Mouse (Mus musculus) hindbrain, postnatal 0 days (tissue): ENCODE measurements at regions not wholly inside any gene's neighbourhood (a gene's known extent, or its start where the extent isn't known, plus 50 kb on each side); places are given as distances from the start of the nearest gene placed in this dataset.

Source experiments
- ATAC-seq: fragments of 200-750 bp; cut with Nextera tagmentation; 2 replicates; pipeline ENCODE4 v1.8.0; 2017; ENCODE audit warnings: mild to moderate bottlenecking, moderate TSS enrichment, moderate library complexity
- DNase-seq: peaks from one replicate; pipeline ENCODE4 v3.0.0-alpha.2; 2015; ENCODE audit warnings: low spot score
- H3K27ac ChIP-seq: fragments of 300-500 bp; sonication (generic); 2 replicates; pipeline ENCODE4 v1.5.1; 2014; ENCODE audit warnings: mild to moderate bottlenecking
- H3K27me3 ChIP-seq: fragments of 300-500 bp; sonication (generic); 2 replicates; pipeline ENCODE4 v1.6.1; 2014; ENCODE audit warnings: low read length, mixed read lengths; ENCODE audit not compliant: insufficient read depth
- H3K36me3 ChIP-seq: fragments of 300-500 bp; sonication (generic); 2 replicates; pipeline ENCODE4 v1.6.1; 2014; ENCODE audit warnings: low read length, mixed read lengths; ENCODE audit not compliant: insufficient read depth
- H3K4me1 ChIP-seq: fragments of 300-500 bp; sonication (generic); 2 replicates; pipeline ENCODE4 v1.6.1; 2014; ENCODE audit warnings: antibody characterized with exemption, low read length, mixed read lengths; ENCODE audit not compliant: insufficient read depth
- H3K4me2 ChIP-seq: fragments of 300-500 bp; sonication (generic); 2 replicates; pipeline ENCODE4 v1.6.1; 2014; ENCODE audit warnings: low read depth, mild to moderate bottlenecking, low read length, moderate library complexity, mixed read lengths
- H3K4me3 ChIP-seq: fragments of 300-500 bp; sonication (generic); 2 replicates; pipeline ENCODE4 v1.5.1; 2014; ENCODE audit warnings: low read length
- H3K9ac ChIP-seq: fragments of 300-500 bp; sonication (generic); replicated peaks from 2 replicates; pipeline ENCODE4 v1.6.1; 2014; ENCODE audit warnings: mild to moderate bottlenecking, low read length, moderate library complexity, mixed read lengths
- H3K9me3 ChIP-seq: fragments of 300-500 bp; sonication (generic); 2 replicates; pipeline ENCODE4 v1.6.1; 2016; ENCODE audit warnings: low read length, mixed read lengths
- CTCF ChIP-seq: IDR thresholded peaks from 2 replicates; pipeline ENCODE4 v1.5.1; 2016; ENCODE audit warnings: antibody characterized with exemption, control low read depth, low read depth
- WGBS: fragments of 180-500 bp; shearing (Covaris S2); extraction: QIAGEN DNeasy Blood & Tissue Kit; methylation state at CpG from one replicate; pipeline ENCODE4 v1.1.7; 2014; 5-methylcytosine and 5-hydroxymethylcytosine counted together

DNA sequence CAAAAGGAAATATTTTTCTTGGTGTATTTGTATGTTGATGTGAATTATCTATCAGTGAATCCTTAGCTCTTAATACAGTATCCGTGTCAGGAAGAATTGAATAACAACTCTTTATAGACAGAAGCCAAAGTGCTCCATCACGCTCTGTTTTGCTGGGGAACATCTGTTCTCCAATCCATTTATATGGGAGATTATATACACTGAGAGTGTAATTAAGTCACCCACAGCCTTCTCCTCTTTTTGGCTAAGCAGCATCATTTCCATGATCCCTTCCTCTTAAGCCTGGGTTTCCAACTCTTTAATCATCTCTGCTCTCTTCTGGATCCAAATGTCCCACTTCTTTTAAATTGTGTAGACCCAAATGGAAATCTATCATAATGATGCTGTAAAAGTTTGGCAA, 133.6 kb downstream of the Ahr start:
- Histone ChIP-seq H3K4me1 (no peaks in the 10 kb centered on the region), H3K9me3 (no peaks in the 10 kb centered on the region), H3K9ac (no peak overlapping the region), H3K4me3 (no peak overlapping the region), H3K27me3 (no peaks in the 10 kb centered on the region), H3K4me2 (no peak overlapping the region), H3K36me3 (no peaks in the 10 kb centered on the region), H3K27ac (no peak overlapping the region)
- WGBS: 68% methylated on average over 2 of the region's 2 CpGs
- no peak for ATAC-seq
- TF ChIP-seq CTCF: no peak
- no peak for DNase-seq

DNA sequence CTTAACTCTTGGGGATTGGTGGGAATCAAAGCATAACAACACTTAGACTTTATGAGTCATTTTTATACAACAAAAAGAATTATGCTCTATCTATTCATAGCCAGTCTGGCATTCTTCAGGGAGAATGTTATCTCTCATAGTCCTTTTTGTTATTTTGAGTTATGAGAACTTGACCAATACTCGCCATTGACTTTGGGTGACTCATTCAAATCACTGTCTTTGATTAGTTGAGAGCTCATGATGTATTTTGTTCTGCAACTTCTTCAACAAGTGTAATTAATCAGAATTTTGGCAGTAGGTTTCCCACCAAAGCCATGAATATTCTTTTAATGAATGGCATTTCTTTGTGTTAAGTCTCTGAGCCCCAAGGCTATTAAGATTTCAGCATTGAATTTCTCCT, 139.6 kb downstream of the Ahr start:
- Histone ChIP-seq H3K27ac (no peak overlapping the region), H3K36me3 (no peaks in the 10 kb centered on the region), H3K4me1 (no peaks in the 10 kb centered on the region), H3K27me3 (no peaks in the 10 kb centered on the region), H3K4me3 (no peak overlapping the region), H3K9me3 (no peaks in the 10 kb centered on the region), H3K9ac (no peak overlapping the region), H3K4me2 (no peak overlapping the region)
- ATAC-seq: no peak
- no peak for DNase-seq
- 78% methylated on average over 1 of the region's 1 CpGs for WGBS
- TF ChIP-seq CTCF: no peak

DNA sequence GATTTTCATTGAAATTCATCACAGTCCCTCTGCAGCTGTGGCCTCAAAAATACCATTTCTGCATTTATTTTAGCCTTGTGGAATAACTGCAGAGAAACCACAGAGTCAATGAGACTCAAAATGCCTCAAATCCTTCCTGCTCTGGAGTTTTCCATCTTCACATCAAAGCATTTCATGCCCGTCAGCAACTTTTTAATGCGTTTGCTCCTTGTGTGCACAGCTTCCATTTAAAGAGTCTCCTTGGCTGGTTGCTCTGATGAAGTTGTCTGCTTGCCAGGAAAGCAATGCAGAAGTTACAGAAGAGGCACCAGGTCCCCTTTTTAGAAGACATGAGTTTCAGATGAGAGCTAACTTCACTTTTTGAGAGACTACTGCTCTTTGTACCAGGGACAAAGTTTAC, 142.7 kb downstream of the Ahr start:
- Histone ChIP-seq H3K4me3 (no peak overlapping the region), H3K27ac (no peak overlapping the region), H3K9ac (no peak overlapping the region), H3K4me2 (no peak overlapping the region), H3K4me1 (no peaks in the 10 kb centered on the region), H3K36me3 (no peaks in the 10 kb centered on the region), H3K27me3 (no peaks in the 10 kb centered on the region), H3K9me3 (no peaks in the 10 kb centered on the region)
- TF ChIP-seq CTCF: no peak
- ATAC-seq (no peak), DNase-seq (peak; percentile 27)
- 32% methylated on average over 2 of the region's 2 CpGs for WGBS

DNA sequence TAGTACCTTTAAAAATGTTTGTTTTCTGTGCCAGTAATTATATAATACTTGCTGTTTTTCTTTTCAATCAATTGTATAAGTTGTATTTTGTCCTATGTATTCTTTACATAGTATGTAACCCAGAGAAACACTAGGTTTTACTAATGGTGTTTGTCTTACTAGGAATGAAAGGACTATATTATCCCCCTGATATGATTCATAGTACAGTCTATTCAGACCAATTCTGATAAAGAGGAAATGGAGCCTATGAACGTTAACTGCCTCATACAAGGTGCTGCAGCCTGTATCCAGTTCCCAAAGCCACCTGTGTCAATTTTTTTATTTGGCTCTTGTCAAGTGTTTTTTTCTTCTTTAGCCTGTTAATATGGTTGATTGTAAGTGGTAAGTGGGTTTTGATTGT, 144.6 kb downstream of the Ahr start:
- DNase-seq (no peak), ATAC-seq (no peak)
- Histone ChIP-seq H3K27ac (no peak overlapping the region), H3K4me2 (no peak overlapping the region), H3K36me3 (no peaks in the 10 kb centered on the region), H3K4me3 (no peak overlapping the region), H3K4me1 (no peaks in the 10 kb centered on the region), H3K9ac (no peak overlapping the region), H3K27me3 (no peaks in the 10 kb centered on the region), H3K9me3 (no peaks in the 10 kb centered on the region)
- 89% methylated on average over 1 of the region's 1 CpGs for WGBS
- no peak for TF ChIP-seq CTCF

DNA sequence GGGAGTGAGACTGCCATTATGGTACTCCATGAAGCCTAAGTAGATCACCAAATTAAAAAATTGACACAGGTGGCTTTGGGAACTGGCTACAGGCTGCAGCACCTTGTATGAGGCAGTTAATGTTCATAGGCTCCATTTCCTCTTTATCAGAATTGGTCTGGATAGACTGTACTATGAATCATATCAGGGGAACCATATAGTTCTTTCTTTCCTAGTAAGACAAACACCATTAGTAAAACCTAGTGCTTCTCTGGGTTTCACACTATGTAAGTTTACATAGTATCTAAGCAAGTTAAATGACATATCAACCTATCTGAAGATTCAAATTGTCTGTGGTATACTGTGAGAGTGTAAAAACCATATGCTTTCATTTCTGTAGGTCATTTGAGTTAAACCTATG, 145.0 kb downstream of the Ahr start:
- ATAC-seq: no peak
- no peak for TF ChIP-seq CTCF
- H3K36me3 ChIP-seq: no peaks in the 10 kb centered on the region
- no peaks in the 10 kb centered on the region for H3K9me3 ChIP-seq
- no peaks in the 10 kb centered on the region for H3K4me1 ChIP-seq
- no peak overlapping the region for H3K27ac ChIP-seq
- H3K9ac ChIP-seq: no peak overlapping the region
- H3K27me3 ChIP-seq: no peaks in the 10 kb centered on the region
- no peak overlapping the region for H3K4me3 ChIP-seq
- no peak for DNase-seq
- H3K4me2 ChIP-seq: no peak overlapping the region

DNA sequence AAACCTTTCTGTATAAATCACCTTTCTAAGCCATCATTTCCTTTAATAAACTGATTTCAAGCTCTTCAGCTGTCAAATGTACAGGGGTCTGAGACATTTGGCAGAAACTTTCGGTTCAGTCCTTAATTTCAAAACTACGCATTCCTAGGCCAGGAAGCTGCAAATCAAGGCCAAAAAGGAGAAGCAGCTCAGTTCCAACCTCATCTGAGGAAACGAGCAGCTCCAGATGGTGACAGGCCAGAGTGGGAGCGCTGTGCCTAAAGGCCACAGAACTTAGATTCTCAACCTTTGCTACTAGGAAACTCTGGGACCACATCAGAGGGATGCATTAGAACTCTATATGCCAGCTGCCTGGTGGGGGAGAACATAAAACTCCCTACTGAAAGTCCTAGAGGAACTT, 150.6 kb downstream of the Ahr start:
- WGBS: 79% methylated on average over 4 of the region's 4 CpGs
- Histone ChIP-seq H3K4me2 (no peak overlapping the region), H3K27ac (no peak overlapping the region), H3K9me3 (no peaks in the 10 kb centered on the region), H3K27me3 (no peaks in the 10 kb centered on the region), H3K36me3 (no peaks in the 10 kb centered on the region), H3K4me3 (no peak overlapping the region), H3K4me1 (no peaks in the 10 kb centered on the region), H3K9ac (no peak overlapping the region)
- ATAC-seq (no peak), DNase-seq (no peak)
- no peak for TF ChIP-seq CTCF

DNA sequence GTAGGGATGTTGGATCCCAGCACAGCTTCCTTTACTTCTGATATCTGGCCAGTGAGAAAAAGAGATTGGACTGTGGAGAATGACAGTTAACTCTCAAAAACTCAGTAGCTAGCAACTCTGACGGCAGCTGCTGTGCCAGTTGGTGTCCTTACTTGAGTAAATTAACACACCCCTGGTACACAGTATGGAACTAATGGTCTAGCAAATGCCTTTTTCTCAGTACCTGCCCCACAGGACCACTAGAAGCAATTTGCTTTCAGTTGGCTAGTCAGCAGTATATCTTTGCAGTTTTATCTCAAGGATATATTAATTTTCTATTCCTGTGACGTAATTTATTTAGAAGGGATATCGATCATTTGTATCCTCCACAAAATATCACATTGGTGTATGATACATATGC, 157.6 kb downstream of the Ahr start:
- Histone ChIP-seq H3K9ac (no peak overlapping the region), H3K27me3 (no peaks in the 10 kb centered on the region), H3K4me2 (no peak overlapping the region), H3K4me1 (no peaks in the 10 kb centered on the region), H3K4me3 (no peak overlapping the region), H3K27ac (no peak overlapping the region), H3K9me3 (no peaks in the 10 kb centered on the region), H3K36me3 (no peaks in the 10 kb centered on the region)
- 70% methylated on average over 3 of the region's 3 CpGs for WGBS
- no peak for TF ChIP-seq CTCF
- DNase-seq: no peak
- no peak for ATAC-seq

DNA sequence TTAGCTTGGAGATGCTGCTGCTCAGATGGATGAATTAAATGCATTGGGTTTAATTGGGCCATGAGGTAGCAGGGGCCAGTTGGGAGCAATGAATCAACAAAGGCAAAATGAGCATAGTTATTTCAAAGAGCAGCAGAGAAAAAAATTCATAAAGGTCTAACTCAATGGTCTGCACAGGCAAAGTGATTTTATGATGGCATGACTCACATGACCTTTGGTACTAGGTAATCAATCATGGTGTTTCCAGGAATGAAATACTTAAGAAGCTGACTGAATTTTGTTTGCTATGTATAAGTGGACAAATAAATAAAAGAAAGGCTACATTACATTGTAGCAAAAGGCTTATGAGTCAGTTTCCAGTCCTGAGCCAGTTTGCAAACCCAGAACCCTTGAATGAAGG, 158.5 kb downstream of the Ahr start:
- H3K27me3 ChIP-seq: no peaks in the 10 kb centered on the region
- no peaks in the 10 kb centered on the region for H3K9me3 ChIP-seq
- H3K9ac ChIP-seq: no peak overlapping the region
- H3K36me3 ChIP-seq: no peaks in the 10 kb centered on the region
- no peak for TF ChIP-seq CTCF
- H3K4me1 ChIP-seq: no peaks in the 10 kb centered on the region
- H3K4me3 ChIP-seq: no peak overlapping the region
- H3K4me2 ChIP-seq: no peak overlapping the region
- no peak for ATAC-seq
- no peak overlapping the region for H3K27ac ChIP-seq
- no peak for DNase-seq
